Mouse (Mus musculus) mouse trophoblast stem cell (cell line): ENCODE data around the gene Thbs3.

Experiments
- in situ Hi-C, 2 experiments: fragments of 300-500 bp; cut with MseI, MboI; formaldehyde crosslinking; loops; 2 replicates in 1 of 2; 3 replicates in 1 of 2; pipeline ENCODE4 v1.15.1; 2025

The Thbs3 gene

GRCm38 (mm10) chr3:89247466-89247865, 32.5 kb downstream of the Thbs3 start:
- in situ Hi-C loops = loop anchor here in 1 of 2 experiments (10.0 kb wide), 1 partner anchor 47 kb away; no protein-coding TSS in a partner anchor

DNA sequence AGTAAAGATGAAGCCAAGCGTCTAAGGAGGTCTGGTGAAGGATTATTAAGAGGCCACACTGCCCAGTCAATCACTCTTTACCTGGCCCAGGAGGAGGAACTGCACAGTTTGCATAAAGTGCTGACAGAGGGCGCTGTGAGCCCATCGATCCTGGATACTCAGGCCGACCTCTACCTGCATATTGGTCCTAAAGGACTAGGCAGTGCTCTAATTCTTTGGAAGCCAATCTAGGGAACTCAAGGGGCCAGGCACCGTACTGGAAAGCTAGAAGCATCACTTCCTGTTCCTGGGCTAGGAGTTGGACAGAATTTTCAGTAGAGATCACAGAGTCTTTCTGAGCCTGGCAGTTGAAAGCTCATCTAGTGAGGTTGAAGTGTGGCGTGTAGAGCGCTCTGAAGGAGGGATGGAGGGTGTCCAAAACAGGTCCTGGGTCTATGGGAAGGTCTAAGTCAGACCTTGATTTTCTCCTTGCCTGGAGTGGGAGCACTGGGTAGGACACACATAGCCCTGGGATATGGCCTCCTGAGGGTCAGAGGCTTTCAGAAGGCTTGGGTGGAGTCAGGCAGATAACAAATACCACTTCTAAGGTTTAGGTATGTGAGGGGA, 35.6 kb downstream of the Thbs3 start:
- in situ Hi-C loops = loop anchor here in 1 of 2 experiments (5.0 kb wide), 1 partner anchor 42 kb away; no protein-coding TSS in a partner anchor

DNA sequence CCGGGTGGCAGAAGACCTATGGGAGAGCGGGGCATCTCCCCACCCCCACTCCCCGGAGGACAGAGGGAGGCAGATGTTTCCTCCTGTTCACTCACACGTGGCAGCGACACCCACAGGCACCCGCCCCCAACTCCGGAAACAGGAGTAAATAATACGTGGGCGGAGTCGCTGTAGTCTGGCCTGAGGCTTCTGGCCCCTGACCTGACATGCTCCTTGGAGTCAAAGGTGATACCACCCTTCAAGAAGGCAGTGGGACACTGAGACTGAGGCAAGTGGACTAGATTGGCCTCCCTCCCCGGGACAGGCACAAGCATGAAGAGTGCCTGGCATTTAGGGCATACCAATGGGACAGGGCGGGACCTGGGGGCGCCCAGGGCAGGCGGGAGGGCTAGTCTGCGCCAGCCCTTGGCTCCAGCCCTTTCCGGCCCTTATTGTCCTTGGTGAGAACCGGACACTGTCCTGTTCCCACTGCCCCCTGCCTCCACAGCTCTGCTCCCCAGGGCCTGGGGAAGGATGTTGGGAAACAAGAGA, 36.5 kb downstream of the Thbs3 start:
- in situ Hi-C loops = loop anchor here in 1 of 2 experiments (5.0 kb wide), 1 partner anchor 41 kb away; no protein-coding TSS in a partner anchor

DNA sequence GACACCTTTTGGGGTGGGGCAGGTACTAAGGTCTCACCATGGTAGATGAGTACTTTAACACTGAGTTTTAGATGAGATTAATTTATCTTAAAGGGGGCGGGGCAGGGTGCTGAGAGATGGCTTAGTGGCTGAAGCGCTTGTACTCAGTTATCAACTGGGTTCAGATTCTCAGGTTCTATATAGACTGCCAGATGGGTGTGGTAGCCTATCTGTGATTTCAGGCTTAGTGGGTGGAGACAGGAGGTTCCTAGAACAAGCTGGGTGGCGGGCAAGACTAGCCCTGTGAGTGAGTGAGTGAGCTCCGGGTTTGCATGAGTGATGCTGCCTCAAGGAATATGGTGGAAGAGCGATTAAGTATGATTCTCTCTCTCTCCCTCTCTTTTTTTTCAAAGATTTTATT, 40.0 kb downstream of the Thbs3 start:
- in situ Hi-C loops = loop anchor here in 1 of 2 experiments (5.0 kb wide), 1 partner anchor 37 kb away; no protein-coding TSS in a partner anchor

DNA sequence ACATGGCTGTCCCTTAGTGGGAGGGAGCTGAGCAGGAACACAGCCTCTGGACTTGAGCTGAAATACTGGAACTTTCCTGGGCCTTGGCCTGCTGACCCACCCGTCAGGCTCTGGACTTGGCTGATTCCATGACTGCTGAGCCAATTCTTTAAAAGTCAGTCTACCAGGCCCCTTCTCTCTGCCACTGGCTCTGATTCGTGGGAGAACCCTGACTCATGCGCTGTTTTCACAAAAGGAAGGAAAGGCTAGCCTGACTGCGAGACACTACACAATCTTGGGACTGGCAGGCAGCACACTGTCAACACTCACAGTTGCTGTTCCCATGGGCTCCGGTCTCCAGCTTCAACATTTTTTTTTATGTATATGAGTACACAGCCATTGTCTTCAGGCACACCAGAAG, 41.2 kb downstream of the Thbs3 start:
- in situ Hi-C loops = no loop called here

DNA sequence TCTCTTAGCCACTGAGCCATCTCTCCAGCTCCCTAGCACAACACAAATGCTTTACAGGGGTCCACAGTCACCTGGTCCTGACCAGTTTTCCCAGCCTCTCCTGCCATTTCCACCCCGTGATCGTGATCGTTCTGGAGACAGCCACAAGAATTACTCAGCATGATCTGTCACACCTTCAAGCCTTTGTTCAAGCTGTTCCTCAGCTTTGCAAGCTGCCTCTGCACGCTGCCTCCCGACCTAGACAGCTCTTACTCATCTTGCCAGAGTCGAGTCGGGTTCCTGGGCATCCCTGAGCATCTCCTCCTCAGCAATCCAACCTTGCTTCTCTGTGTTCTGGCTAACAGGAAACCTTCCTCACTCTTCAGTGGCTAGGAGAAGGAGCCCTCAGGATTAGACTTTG, 44.1 kb downstream of the Thbs3 start, which contains the start of gene Dpm3:
Gene Dpm3, plus strand, starts transcription at position 283 of the 400 bp plus-strand sequence.
- in situ Hi-C loops = no loop called here

DNA sequence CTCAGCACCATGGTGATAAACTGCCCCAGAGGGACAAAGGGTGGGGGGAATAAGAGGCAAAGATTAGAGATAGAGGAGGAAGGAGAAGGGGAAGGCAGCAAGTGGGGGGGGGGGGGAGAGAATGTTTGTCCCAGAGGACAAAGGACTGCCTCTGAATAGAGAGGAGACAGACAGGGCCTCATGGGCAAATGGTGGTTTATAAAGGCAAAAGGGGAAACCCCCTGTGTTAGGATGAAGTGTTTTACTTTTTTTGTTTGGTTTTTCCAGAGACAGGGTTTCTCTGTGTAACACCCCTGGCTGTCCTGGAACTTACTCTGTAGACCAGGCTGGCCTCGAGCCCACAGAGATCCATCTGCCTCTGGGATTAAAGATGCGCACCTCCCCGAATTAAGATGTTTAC, 45.2 kb downstream of the Thbs3 start:
- in situ Hi-C loops = no loop called here

DNA sequence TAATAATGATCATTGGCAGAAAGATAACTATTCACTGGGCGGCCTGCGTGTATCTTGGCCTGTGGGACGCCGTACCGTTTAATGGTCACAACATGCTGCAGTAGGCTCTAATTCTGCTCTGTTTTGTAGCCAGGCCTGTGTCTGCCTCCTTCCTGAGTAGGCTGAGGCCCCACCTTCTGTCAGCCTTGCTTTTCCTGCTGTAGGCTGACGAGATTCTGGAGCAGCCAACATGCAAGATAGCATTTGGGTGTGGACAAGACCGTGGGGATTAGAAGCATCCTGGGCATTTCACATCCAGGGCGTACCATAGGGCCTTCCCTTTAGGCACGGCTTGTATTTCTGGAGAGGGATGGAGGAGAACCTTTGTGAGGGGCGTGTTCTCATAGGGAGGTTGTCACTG, 47.4 kb downstream of the Thbs3 start:
- in situ Hi-C loops = no loop called here

DNA sequence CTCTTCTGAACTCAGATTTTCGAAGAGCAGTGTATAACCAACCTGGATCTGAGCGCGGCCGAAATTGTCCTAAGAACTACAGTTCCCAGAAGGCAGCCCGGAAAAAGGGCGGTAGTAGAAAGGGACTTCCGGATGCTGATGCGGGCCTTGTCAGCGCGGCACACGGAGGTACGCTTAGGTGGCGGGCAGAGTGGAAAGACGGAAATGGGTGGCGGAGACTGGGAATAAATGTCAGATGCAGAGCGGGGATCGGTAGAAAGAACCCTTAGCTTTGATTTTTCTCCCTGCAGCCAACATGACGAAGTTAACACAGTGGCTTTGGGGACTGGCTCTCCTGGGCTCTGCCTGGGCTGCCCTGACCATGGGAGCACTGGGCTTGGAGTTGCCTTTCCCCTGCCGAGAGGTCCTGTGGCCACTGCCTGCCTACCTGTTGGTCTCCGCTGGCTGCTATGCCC, 51.5 kb downstream of the Thbs3 start:
- in situ Hi-C loops = no loop called here

DNA sequence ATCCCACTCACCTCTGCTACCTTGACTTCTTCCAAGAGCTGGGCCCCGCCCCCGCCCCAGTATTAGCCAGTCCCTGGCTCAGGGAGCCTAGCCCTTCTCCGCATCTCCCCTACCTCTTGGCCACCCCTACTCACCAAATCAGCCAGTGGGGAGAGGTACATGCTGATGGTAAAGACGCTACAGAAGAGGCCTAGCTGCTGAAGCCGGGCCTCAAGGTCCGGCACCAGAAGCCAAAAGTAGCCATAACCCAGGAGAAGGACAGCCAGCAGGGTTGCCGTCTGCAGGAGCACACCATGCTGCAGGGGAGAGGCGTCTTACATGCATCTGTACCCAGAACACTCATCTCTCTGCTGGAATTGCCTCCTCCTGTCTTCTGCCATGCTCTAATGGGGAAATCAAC, 53.9 kb downstream of the Thbs3 start:
- in situ Hi-C loops = no loop called here

DNA sequence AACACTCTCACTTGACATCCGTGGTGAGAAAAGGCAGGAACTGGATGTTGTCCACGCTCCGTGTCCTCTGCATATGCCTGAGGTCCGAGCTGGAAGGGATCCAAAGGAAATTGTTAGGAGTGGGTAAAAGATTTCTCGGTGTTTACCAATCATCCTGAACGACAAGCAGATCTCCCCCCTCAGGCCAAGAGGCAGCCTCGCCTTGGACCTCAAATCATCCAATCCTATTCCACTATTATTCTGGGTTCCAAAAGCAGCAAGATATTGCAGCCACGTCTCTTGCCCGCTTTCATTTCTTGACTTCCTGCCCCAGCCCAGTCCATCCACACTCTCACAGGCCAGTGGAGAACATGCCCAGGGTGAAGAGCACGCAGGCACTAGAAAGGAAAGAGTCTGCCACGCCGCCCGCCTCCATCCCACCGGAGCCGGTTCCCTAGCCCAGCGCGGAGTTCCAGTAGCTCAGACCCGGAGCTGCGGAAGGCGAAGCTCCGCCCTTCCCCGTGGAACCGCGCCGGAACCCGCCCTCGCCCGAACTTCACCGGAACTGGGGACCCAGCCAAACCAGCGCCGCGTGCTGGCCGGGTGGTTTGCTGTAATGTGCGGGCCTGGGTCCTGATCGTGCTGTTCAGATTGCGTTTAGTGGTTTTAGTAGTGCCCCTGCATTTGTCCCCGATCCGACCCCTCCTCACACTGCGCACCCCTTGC, 55.2 kb downstream of the Thbs3 start, which contains the start of gene Slc50a1:
Gene Slc50a1, minus strand, starts transcription at position 520 of the 705 bp plus-strand sequence.
- in situ Hi-C loops = no loop called here

- in situ Hi-C loops = no loop called here
These were observed 55.9 kb downstream of the Thbs3 start for GRCm38 (mm10) chr3:89270891-89271290.

DNA sequence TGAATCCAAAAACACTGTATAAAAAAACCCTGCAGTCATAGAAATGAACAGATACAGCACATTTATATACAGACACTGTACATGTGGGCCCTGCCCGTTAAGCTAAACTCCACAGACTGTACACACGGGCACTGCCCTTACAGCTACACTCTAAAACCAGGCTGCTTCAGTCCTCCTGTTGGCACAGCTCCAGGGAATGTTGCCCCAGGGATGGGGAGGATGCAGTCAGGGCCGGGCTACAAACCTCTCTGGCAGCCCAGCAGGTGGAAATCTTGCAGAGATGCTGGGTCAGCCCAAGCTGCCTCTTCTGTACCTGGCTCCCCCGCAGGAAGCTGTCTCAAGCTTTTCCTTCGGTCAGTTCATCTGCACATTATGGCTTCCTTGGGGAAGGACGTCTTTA, 56.8 kb downstream of the Thbs3 start:
- in situ Hi-C loops = no loop called here

- in situ Hi-C loops = no loop called here
These were observed 61.1 kb downstream of the Thbs3 start for GRCm38 (mm10) chr3:89276061-89276460.
